Mouse (Mus musculus) MEL (cell line): Measurements from ENCODE around the gene Slc4a10.

Experiments
- CTCF ChIP-seq, 3 experiments: IDR thresholded peaks in 2 of 3; conservative IDR thresholded peaks in 1 of 3; 2 replicates each; pipeline ENCODE4 v1.5.1; 2011 to 2012; ENCODE audit warnings: low read length in 3 of 3, low read depth in 2 of 3, mild to moderate bottlenecking in 2 of 3, improper control_type of control experiment in 1 of 3, inconsistent platforms in 1 of 3, mixed read lengths in 1 of 3, moderate library complexity in 1 of 3; ENCODE audit not compliant: control insufficient read depth in 1 of 3, insufficient read depth in 1 of 3, poor library complexity in 1 of 3, severe bottlenecking in 1 of 3
- GABPA ChIP-seq: IDR thresholded peaks from 2 replicates; pipeline ENCODE4 v1.6.1; 2012; ENCODE audit warnings: low read depth, mild to moderate bottlenecking, inconsistent platforms, low read length, improper control_type of control experiment, moderate library complexity
- MAZ ChIP-seq: IDR thresholded peaks from 2 replicates; pipeline ENCODE4 v1.6.1; 2012; ENCODE audit warnings: low read depth, mild to moderate bottlenecking, inconsistent platforms, low read length, improper control_type of control experiment
- NELFE ChIP-seq: IDR thresholded peaks from 2 replicates; pipeline ENCODE4 v1.6.1; 2011; ENCODE audit warnings: low read depth, low read length, improper control_type of control experiment
- POLR2AphosphoS5 ChIP-seq: IDR thresholded peaks from 2 replicates; pipeline ENCODE4 v1.6.1; 2012; ENCODE audit warnings: low read depth, borderline replicate concordance, mild to moderate bottlenecking, inconsistent platforms, low read length, moderate library complexity, mixed read lengths

DNA sequence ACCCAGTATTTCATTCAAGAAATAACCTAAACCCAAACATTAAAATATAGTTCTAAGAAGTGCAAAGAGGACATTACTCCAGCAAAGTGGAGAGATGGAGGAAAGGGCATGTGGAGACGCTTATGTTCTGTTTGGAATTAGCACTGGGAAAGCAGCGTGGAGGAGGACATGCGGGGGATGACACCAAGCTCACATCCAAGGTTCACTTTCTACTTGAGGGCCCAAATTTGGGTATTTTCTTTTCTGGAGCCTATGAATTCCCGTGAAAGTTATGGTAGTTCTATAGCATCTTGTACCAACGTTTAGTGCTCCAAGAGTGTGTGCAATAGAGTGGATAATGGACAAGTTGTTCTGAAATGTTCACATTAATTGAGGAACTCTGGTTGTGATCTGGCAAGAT is 260.7 kb downstream of the Slc4a10 start:
- TF ChIP-seq NELFE = no peak
- no peak for TF ChIP-seq GABPA
- TF ChIP-seq POLR2AphosphoS5 = no peak
- TF ChIP-seq MAZ = no peak
- no peak for TF ChIP-seq CTCF (IDR thresholded peaks at IDR 0.05 in 2 of 3, conservative IDR thresholded peaks at IDR 0.05 in 1 of 3; ENCODE audit: control insufficient read depth in 1 of 3, insufficient read depth in 1 of 3, low read depth in 2 of 3, low read length in 3 of 3, poor library complexity in 1 of 3, severe bottlenecking in 1 of 3)
